Mouse (Mus musculus) c-Kit-positive CD71-negative TER-119-negative erythroid progenitor cells, embryonic 14.5 days (primary cell): Measurements from ENCODE around the gene BC048562.

Source experiments
- DNase-seq: peaks from one replicate; pipeline ENCODE4 v3.0.0-alpha.2; 2013; ENCODE audit warnings: low read depth

BC048562 gene

DNA sequence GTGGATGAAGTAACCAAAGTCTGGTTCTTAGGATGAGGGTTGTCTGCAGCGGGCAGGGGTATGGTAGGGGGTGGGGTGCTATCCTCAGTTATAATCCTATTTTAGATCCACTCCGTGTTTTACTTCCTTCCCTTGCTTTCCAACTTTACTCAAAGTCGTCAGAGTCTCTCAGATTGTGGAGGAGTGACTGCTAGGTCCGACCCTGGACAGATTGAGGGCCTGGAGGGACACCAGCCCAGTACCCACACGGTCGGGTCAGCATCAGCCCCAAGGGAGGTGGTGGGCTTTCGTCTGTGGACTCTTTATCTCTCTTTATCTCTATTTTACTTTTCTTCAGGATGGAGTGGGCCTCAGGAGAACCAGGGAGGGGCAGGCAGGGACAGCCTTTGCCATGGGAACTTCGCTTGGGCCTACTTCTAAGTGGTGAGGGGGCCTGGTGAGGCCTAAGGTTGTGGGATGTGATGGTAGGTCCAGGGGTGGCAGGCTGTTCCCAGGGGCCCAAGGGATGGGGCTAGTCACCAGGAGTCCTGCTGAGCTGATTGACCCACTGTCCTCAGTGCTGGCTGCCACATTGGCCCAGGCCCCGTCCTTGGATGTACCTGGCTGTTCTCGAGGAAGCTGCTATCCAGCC is 43.6 kb downstream of the BC048562 start, which contains the start of gene Lamb2:
TSS of gene Lamb2 (plus strand) at position 16 of the 631 bp plus-strand sequence.
- DNase-seq, result no peak

DNA sequence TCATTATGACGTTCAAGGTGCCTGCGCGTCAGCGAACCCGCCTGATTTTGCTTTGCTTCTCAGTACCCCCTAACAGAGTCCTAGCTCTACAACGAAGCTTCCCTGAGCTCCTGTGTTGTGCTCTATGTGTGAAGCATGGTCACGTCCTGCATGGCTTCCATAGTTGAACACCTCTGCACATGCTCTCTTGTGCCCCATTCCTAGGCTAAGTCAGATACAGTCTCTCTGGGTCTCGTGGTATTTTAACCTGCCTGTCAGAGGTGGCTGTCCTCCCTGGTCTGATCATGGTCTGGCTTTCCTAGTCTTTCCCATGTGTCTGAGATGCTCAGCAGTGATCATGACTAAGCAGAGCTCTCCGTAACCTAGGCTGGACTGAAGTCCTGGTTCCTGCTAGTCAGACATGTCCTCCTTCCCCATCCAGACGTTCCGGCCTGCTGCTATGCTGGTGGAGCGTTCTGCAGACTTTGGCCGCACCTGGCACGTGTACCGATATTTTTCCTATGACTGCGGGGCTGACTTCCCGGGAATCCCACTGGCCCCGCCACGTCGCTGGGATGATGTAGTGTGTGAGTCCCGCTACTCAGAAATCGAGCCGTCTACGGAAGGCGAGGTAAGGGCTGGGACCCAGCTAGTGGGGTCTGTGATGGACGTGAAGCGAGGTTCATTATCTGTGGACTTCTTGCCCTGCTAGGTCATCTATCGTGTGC is 44.7 kb downstream of the BC048562 start:
- DNase-seq, result no peak

DNA sequence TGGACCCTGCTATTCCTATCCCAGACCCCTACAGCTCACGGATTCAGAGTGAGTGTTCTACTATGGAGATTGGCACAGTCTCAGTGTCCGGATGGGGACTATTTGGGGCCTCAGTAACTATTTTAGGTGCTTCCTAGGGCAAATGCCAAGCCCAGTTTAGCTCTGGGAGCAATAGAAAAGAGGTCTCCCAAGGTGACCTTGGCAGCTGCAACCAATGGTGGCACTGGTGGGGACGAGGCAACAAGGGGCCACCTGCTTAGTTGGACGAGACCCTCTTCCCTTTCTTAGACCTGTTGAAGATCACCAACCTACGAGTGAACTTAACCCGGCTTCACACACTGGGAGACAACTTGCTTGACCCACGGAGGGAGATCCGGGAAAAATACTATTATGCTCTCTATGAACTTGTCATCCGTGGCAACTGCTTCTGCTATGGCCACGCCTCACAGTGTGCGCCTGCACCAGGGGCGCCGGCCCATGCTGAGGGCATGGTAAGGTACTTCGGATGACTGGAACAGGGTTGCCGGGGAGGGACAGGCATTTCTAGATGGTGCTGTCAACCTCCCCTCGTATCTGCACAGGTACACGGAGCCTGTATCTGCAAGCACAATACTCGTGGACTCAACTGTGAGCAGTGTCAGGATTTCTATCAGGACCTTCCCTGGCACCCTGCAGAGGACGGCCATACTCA is 45.4 kb downstream of the BC048562 start:
- DNase-seq, result no peak

DNA sequence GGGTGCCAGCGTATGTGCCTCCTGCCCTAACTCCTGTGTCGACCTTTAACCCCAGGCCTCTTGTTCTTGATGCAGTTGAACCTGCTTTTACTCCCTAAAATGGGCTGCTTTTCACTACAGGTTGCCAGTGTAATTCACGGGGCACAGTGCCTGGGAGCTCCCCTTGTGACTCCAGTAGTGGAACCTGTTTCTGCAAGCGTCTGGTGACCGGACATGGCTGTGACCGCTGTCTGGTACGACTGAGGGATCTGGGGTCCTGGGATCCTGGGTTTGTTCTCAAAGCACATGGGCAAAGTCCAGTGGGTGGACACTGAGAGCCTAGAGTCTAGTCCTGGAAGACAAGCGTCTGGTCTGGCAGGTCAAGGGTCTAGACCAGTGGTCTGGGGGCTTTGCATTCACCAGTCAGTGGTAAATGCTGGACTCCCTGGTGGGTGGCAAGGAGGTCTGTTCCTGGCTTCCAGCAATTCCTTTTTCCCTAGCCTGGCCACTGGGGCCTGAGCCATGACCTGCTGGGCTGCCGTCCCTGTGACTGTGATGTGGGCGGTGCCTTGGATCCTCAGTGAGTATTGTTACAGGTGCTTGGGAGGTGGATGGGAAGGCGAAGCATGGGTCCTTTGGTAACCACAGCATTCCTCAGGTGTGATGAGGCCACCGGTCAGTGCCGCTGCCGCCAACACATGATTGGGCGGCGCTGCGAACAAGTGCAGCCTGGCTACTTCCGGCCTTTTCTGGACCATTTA is 46.9 kb downstream of the BC048562 start:
- DNase-seq, result no peak

DNA sequence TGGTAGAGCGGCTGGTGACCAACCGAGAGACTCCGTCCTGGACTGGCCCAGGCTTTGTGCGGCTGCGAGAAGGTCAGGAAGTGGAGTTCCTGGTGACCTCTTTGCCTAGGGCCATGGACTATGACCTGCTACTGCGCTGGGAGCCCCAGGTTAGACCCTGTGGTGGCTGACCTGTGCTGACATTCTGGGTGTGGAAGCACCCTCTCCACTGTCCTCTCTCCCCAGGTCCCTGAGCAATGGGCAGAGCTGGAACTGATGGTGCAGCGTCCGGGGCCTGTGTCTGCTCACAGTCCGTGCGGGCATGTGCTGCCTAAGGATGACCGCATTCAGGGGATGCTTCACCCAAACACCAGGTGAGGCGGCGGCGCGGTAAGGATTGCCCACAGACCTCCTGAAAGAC is 47.7 kb downstream of the BC048562 start:
- DNase-seq, result no peak

DNA sequence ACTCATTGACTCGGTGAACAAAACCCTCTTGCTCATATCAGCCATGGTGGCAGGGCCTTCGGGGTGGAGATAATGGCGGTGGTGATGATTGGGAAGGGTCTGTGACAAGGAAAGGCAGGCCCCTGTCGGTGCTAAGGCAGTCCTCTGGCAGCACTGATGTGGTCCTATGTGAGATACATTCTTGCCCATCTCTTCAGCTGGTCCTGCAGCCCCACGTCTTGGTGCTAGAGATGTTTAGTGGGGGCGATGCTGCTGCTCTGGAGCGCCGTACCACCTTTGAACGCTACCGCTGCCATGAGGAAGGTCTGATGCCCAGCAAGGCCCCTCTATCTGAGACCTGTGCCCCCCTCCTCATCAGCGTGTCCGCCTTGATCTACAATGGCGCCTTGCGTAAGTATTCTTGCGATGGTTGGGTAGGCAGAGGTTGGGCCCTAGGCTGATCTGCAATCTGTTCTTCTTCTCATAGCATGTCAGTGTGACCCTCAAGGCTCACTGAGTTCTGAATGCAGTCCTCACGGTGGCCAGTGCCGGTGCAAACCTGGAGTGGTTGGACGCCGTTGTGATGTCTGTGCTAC is 49.1 kb downstream of the BC048562 start:
- no peak for DNase-seq

DNA sequence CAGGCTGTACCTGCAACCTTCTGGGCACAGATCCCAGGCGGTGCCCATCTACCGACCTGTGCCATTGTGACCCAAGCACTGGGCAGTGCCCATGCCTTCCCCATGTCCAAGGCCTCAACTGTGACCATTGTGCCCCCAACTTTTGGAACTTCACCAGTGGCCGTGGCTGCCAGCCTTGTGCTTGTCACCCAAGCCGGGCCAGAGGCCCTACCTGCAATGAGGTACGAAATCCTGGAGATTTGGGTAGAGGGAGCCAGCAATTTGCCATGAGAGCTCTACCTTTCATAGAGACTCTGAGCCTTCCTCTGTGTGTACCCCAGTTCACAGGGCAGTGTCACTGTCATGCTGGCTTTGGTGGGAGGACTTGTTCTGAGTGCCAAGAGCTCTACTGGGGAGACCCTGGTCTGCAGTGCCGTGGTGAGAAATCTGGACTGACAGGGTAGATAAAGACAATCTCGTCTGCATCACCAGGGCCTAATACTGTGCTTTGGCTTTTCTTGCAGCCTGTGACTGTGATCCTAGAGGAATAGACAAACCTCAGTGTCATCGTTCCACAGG is 50.8 kb downstream of the BC048562 start:
- no peak for DNase-seq

DNA sequence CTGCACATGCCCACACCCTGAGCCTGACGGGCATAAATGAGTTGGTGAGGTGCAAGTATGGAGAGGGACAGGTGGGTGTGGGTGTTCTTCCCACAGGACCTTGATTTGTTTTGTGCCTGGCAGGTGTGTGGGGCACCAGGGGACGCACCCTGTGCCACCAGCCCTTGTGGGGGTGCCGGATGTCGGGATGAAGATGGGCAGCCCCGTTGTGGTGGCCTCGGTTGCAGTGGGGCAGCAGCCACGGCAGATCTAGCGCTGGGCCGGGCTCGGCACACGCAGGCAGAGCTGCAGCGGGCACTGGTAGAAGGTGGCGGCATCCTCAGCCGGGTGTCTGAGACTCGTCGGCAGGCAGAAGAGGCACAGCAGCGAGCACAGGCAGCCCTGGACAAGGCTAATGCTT is 52.1 kb downstream of the BC048562 start:
- DNase-seq, result no peak

DNA sequence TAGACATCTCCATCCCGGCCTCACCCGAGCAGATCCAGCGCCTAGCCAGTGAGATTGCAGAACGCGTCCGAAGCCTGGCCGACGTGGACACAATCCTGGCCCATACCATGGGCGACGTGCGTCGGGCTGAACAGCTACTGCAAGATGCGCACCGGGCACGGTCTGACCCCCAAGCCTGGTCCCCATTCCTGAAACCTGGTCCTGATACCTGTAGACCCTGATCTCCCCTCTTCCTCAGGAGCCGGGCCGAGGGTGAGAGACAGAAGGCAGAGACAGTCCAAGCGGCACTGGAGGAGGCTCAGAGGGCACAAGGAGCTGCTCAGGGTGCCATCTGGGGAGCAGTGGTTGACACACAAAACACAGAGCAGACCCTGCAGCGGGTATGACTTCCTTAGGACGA is 52.9 kb downstream of the BC048562 start:
- no peak for DNase-seq

DNA sequence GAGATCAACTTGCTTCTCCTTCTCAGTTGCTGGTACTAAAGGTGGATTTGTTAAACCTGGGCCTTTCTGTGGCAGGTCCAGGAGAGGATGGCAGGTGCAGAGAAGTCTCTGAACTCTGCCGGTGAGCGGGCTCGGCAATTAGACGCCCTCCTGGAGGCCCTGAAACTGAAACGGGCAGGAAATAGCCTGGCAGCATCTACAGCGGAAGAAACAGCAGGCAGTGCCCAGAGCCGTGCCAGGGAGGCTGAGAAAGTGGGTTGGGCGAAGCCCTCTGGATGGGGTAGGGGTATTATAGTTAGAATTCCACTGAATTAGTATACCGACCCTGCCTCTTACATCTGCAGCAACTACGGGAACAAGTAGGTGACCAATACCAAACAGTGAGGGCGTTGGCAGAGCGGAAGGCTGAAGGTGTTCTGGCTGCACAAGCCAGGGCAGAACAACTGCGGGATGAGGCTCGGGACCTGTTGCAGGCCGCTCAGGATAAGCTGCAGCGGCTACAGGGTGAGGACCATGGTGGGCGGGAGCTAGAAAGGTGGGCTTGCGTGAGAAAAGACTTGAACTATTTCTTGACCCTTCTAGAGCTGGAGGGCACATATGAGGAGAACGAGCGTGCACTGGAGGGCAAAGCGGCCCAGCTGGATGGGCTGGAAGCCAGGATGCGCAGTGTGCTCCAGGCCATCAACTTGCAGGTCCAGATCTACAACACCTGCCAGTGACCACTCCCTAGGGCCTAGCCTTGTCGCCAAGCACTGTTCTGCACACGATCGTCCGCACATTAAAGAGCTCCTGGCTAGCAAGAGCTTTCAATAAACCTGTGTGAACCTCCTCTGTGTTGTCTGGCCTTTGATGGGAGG is 53.6 kb downstream of the BC048562 start:
- DNase-seq, result no peak

DNA sequence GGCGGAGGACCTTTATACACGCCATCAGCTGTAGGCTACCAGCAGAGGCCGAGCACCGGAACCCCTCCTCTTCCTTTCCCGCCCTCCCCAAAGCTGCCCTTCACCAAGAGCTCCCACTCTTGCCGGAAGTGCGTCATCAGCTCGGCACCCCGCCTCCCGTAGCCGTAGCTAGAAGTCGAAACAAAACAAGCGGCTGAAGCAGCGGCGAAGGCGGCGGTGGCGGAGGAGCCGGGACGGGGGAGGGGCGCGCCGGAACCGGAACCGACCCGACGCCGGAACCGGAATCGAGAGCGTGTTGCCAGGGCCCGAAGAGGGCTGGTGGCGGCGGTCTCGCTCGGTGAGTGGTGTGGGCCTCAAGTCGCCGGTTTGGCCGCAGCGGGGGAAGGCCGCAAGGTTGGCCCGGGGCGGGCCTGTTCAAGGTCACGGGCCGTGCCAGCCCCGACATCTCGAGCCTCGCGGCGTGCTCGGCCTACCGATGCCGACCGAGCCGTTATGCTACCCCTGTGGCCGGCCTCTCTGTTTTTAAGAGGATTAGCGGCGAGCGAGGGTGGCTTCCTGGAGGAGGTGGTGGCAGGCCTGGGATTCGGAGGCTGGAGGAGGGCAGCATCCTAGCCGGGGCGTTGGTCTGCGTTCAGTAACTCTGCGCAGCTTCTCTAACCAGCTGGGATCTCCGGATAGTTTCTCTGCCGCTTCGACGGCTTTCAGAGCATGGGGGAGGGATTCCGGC is 54.4 kb downstream of the BC048562 start, which contains the start of gene Usp19:
TSS of gene Usp19 (plus strand) at position 44 of the 727 bp plus-strand sequence.
- peak; percentile 94 for DNase-seq

DNA sequence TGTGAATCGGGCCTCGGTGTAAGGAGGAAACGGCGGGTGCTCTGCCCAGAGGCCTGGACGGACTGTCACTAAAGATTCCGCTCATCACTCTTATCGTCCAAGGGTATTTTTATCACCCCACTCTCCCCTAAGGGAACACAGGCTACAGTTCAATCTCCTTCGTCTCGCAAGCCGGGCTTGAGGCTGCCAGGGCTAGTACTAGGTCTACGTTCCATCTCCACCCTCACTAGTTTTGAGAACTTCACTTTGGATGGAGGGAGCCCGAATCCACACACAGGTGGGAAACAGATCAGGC is 55.0 kb downstream of the BC048562 start:
- DNase-seq, result no peak

DNA sequence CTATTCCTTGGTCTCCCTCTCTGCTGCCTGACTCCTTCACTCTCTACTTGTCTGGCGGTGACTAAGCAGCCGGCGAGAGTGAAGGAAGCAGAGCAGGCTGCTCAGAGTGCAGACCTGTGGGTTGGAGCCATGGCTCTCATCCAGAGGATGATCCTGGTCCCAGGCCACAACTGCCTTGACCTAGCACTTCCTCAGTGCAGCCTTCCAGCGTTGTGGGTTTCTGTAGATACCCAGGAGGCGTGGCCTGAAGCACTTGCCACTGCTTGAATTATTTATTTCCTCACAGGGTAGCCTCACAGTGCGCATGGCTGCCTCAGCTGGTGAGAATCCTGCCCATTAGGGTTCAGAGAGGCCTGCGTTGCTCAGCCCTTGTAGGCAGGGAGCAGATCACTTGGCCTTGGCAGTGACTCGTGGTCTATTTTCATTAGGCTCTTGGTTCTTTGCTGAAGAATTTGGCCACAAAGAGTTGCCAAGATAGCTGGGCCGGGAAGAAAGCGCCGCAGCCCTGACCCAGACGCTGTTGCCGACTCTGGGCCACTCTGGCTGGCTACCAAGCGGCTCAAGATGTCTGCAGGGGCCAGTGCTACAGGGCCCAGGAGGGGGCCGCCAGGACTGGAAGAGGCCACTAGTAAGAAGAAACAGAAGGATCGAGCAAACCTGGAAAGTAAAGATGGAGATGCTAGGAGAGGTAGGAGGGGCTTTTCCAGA is 55.9 kb downstream of the BC048562 start:
- no peak for DNase-seq

DNA sequence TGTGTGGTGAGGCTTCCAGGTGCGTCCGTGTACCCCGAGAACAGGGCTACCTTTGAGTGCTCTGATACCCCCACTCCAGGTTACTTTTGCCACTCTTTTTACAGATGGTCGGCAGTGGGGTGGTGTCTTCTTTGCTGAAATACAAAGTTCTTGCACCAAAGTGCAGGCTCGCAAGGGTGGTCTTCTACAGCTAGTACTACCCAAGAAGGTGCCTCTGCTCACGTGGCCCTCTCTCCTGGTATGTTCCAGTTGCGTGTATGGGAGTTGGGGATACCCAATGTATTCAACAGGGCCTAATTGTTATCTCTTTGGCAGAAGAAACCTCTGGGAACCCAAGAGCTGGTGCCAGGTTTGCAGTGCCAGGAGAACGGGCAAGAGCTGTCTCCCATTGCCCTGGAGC is 57.0 kb downstream of the BC048562 start:
- no peak for DNase-seq

DNA sequence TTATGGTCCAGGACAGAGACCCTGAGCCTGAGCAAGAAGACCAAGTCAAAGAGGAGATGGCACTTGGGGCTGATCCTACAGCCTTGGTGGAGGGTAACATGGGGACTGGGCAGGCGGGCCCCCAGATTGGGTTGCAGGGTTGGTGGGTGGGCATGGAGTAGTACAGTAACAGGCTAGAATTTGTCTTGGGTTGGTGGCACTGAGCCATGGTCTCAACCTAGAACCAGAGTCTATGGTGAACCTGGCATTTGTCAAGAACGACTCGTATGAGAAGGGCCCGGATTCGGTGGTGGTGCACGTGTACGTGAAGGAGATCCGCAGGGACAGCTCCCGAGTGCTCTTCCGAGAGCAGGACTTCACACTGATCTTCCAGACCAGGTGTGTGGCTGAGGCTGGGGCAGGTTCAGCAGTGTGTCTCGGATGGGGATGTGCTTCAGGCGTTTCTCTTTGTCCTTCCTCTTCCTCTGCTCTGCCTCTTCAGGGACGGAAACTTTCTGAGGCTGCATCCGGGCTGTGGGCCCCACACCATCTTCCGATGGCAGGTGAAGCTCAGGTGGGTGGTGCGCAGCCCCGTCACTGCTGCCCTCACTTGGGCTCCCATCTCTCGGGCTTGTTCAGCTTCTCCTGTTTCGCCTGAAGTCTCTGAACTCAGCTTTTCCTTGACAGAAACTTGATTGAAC is 58.0 kb downstream of the BC048562 start:
- no peak for DNase-seq

DNA sequence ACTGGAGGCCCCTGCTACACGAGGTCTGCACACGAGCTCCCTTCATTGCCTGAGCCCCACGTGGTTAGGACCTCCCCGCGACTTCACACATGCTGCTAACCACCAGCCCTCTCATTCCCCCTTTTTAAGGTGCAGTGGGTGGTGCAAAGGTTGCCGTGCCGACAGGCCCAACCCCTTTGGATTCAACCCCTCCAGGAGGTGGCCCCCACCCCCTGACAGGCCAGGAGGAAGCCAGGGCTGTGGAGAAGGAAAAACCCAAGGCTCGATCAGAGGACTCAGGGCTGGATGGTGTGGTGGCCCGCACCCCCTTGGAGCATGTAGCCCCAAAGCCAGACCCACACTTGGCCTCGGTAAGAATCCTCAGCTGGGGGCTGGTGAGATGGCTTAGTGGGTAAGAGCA is 58.6 kb downstream of the BC048562 start:
- DNase-seq, result no peak
